Mouse (Mus musculus) bone marrow, adult 2 months (tissue): ENCODE results near the gene Adgrv1.

ENCODE experiments used
- CTCF ChIP-seq: fragments of 200-500 bp; IDR thresholded peaks from 2 replicates; pipeline ENCODE4 v1.5.1; 2011; ENCODE audit warnings: low read length, control low read depth; ENCODE audit not compliant: control insufficient read depth, insufficient read depth
- POLR2A ChIP-seq: fragments of 200-500 bp; IDR thresholded peaks from 2 replicates; pipeline ENCODE4 v1.6.1; 2011; ENCODE audit warnings: low read depth, mild to moderate bottlenecking, control low read depth, low read length, borderline replicate concordance; ENCODE audit not compliant: control insufficient read depth

DNA sequence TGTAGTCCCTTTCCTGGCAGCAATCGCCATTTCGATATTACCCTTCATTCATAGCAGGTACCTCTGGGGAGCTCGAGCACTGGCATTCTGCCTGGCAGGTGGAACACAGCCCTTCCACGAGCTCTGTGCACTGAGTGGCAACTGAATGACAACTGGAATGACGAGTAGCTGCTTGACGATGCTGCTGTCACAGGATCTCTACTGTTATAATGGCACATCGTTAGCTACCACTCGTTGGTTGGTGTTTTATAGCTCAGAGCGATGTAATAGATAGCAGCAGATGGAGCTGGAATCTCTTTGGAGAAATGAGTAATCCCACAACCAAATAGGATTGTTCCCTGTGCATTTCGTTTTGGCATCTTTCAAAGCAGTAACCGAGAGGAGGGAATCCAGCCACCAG, 587.6 kb downstream of the Adgrv1 start:
- TF ChIP-seq CTCF (no peak), POLR2A (no peak)
